In genomic region chr13:51603221-51603893, GRCm38 (mm10) we compare ENCODE assay signal across 7 mouse cellular contexts. TPM values are rescaled to one million over a fixed set of nuclear protein-coding genes. Genes with fewer than 3 reads are reported as not detected.
DNase-seq lines count a peak whose midpoint lies in the region; ATAC-seq and TF ChIP-seq lines count a peak whose summit lies in the region.

No protein-coding gene starts in this region.

- no peak overlapping the region for H3K9ac ChIP-seq in forebrain, embryonic 12.5 days
- H3K9ac ChIP-seq in intestine, postnatal 0 days (ENCODE audit: low read depth, low read length), result no peak overlapping the region
- H3K9ac ChIP-seq in lung, embryonic 16.5 days (ENCODE audit: low read length), result peak overlapping the region; percentile 49; the same call in 1 of the 2 replicates

- H3K9me3 ChIP-seq in forebrain, embryonic 12.5 days, result no peaks in the 10 kb centered on the region
- H3K9me3 ChIP-seq in intestine, postnatal 0 days (ENCODE audit: control insufficient read depth), result no peaks in the 10 kb centered on the region
- H3K9me3 ChIP-seq in lung, embryonic 16.5 days (ENCODE audit: control insufficient read depth, low read length), result no peaks in the 10 kb centered on the region

- peak; percentile 86 for ATAC-seq in forebrain, embryonic 12.5 days (ENCODE audit: low FRiP score)
- ATAC-seq in intestine, postnatal 0 days, result peak; percentile 58; the same call in 1 of the 2 replicates
- peak; percentile 92 for ATAC-seq in lung, embryonic 16.5 days (ENCODE audit: low read depth)

- H3K4me2 ChIP-seq in forebrain, embryonic 12.5 days, result peak overlapping the region; percentile 47
- H3K4me2 ChIP-seq in intestine, postnatal 0 days (replicated peaks; ENCODE audit: low read depth), result peak overlapping the region; percentile 54
- H3K4me2 ChIP-seq in lung, embryonic 16.5 days (ENCODE audit: low read depth, low read length), result peak overlapping the region; percentile 56

- whole genome bisulfite sequencing in forebrain, embryonic 12.5 days, result 21% methylated on average over 16 of the region's 16 CpGs
- 20% methylated on average over 16 of the region's 16 CpGs for WGBS in intestine, postnatal 0 days
- 11% methylated on average over 16 of the region's 16 CpGs for WGBS in lung, embryonic 16.5 days

- TF ChIP-seq CTCF in intestine, postnatal 0 days (IDR thresholded peaks at IDR 0.05; ENCODE audit: low read depth), result no peak

- H3K4me1 ChIP-seq in forebrain, embryonic 12.5 days, result peaks cover 17% of the 10 kb centered on the region
- peaks cover 4% of the 10 kb centered on the region; the same call in 1 of the 2 replicates for H3K4me1 ChIP-seq in intestine, postnatal 0 days (replicated peaks; ENCODE audit: control insufficient read depth, insufficient read depth, low read length)
- peaks cover 6% of the 10 kb centered on the region; the same call in 1 of the 2 replicates for H3K4me1 ChIP-seq in lung, embryonic 16.5 days (replicated peaks; ENCODE audit: control insufficient read depth, insufficient read depth, low read length)

- H3K27ac ChIP-seq in forebrain, embryonic 12.5 days, result peak overlapping the region; percentile 38
- no peak overlapping the region for H3K27ac ChIP-seq in intestine, postnatal 0 days (ENCODE audit: low read depth, low read length)
- no peak overlapping the region for H3K27ac ChIP-seq in lung, embryonic 16.5 days (ENCODE audit: low read length)

- H3K4me3 ChIP-seq in forebrain, embryonic 12.5 days (replicated peaks), result 0 out of 2 replicates have a peak overlapping the region, but pooled peaks have one; percentile 17
- no peak overlapping the region for H3K4me3 ChIP-seq in intestine, postnatal 0 days (ENCODE audit: low read depth, low read length)
- peak overlapping the region; percentile 27 for H3K4me3 ChIP-seq in lung, embryonic 16.5 days (ENCODE audit: low read length)

- peak; percentile 10 for DNase-seq in ES-CJ7 (ENCODE audit: low read depth, low spot score)
- DNase-seq in NIH3T3 (ENCODE audit: low read depth), result peak; percentile 39
- peak; percentile 36 for DNase-seq in right cerebral cortex, postnatal 14 days
- no peak for DNase-seq in ovary, postnatal 10 days (ENCODE audit: low spot score)

- H3K27me3 ChIP-seq in forebrain, embryonic 12.5 days, result 0 out of 2 replicates have a peak, but pooled peaks cover 5% of the 10 kb centered on the region
- H3K27me3 ChIP-seq in intestine, postnatal 0 days (replicated peaks; ENCODE audit: control insufficient read depth, insufficient read depth, low read length), result no peaks in the 10 kb centered on the region
- H3K27me3 ChIP-seq in lung, embryonic 16.5 days (ENCODE audit: control insufficient read depth, insufficient read depth, low read depth, low read length), result no peaks in the 10 kb centered on the region

- H3K36me3 ChIP-seq in forebrain, embryonic 12.5 days (replicated peaks), result no peaks in the 10 kb centered on the region
- H3K36me3 ChIP-seq in intestine, postnatal 0 days (ENCODE audit: control insufficient read depth, insufficient read depth), result no peaks in the 10 kb centered on the region
- no peaks in the 10 kb centered on the region for H3K36me3 ChIP-seq in lung, embryonic 16.5 days (ENCODE audit: control insufficient read depth, insufficient read depth, low read length)

RNA-seq across cellular contexts. Expression of gene Shc3, which starts 34.1 kb away (rescaled TPM):
- polyA plus RNA-seq in forebrain, embryonic 12.5 days (2016; fragmentation: Nextera tagmentation; extraction: Ambion mirVana), result 7.9 and 9.6 TPM in 2 replicates
- polyA plus RNA-seq in intestine, postnatal 0 days (2015; fragmentation: Nextera tagmentation; extraction: Ambion mirVana), result 0.17 TPM in 2 replicates
- polyA plus RNA-seq in lung, embryonic 16.5 days (2015; fragmentation: Nextera tagmentation; extraction: Ambion mirVana), result not detected in 2 replicates

RNA-seq across cellular contexts. Expression of gene Cks2, which starts 41.7 kb away (rescaled TPM):
- 319 and 330 TPM in 2 replicates for polyA plus RNA-seq in forebrain, embryonic 12.5 days (2016; fragmentation: Nextera tagmentation; extraction: Ambion mirVana)
- 109 and 119 TPM in 2 replicates for polyA plus RNA-seq in intestine, postnatal 0 days (2015; fragmentation: Nextera tagmentation; extraction: Ambion mirVana)
- polyA plus RNA-seq in lung, embryonic 16.5 days (2015; fragmentation: Nextera tagmentation; extraction: Ambion mirVana), result 350 and 356 TPM in 2 replicates

RNA-seq across cellular contexts. Expression of gene Secisbp2, which starts 48.1 kb away (rescaled TPM):
- 31.6 and 34.5 TPM in 2 replicates for polyA plus RNA-seq in forebrain, embryonic 12.5 days (2016; fragmentation: Nextera tagmentation; extraction: Ambion mirVana)
- 20.2 and 26.1 TPM in 2 replicates for polyA plus RNA-seq in intestine, postnatal 0 days (2015; fragmentation: Nextera tagmentation; extraction: Ambion mirVana)
- polyA plus RNA-seq in lung, embryonic 16.5 days (2015; fragmentation: Nextera tagmentation; extraction: Ambion mirVana), result 27.5 and 28.3 TPM in 2 replicates
